Mouse (Mus musculus) natural killer cell, adult 2 months (primary cell): ENCODE results near the gene Fxyd6.

ENCODE experiments used
- DNase-seq, 2 experiments: peaks; one replicate each; pipeline ENCODE4 v3.0.0; 2022; ENCODE audit warnings: low spot score in 2 of 2

Gene Fxyd6

GRCm38 (mm10) chr9:45376427-45376826 is 6.4 kb downstream of the Fxyd6 start:
- no peak for DNase-seq

GRCm38 (mm10) chr9:45376883-45377282 is 6.9 kb downstream of the Fxyd6 start:
- no peak for DNase-seq

DNA sequence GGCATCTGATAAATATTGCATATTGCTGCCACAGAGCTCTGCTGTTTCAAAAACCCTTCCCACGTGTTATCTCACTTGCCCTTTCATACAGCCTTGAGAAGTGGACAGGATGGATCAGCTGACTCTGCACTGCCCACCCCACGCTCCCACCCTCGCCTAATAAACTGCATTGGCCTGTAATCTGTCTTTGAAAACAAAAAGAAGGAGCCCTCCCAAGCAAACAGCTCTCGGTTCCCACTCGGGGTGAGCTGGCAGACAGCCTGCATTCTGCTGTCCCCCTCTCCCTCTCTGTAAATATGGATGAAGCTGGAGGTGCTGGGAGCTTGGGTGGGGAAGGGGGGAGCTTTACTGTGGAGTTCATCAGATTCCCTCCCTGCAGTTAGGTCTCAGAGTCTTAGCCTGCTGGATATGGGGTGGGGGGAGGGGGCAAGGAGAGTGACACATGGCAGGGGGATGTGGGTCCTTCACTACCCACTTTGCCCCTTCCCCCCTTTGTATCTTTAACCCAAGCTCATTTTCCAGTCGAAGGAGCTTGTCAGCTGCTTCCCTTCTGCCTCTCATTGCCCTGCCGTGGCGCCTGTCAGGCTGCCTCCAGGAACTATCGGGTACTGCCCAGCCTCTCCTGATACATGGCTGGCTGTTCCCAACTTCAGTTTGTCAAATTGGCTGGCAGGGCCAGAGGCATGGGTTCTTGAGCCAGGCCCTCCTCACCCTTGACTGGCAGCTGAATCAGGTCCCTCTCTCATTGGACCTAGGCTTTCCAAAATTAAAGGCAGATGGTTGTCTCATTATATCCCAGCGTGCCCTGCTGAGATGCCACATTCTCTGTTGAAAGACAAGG is 10.6 kb downstream of the Fxyd6 start:
- no peak for DNase-seq

- no peak for DNase-seq
Measured at GRCm38 (mm10) chr9:45382336-45382735, 12.4 kb downstream of the Fxyd6 start.

DNA sequence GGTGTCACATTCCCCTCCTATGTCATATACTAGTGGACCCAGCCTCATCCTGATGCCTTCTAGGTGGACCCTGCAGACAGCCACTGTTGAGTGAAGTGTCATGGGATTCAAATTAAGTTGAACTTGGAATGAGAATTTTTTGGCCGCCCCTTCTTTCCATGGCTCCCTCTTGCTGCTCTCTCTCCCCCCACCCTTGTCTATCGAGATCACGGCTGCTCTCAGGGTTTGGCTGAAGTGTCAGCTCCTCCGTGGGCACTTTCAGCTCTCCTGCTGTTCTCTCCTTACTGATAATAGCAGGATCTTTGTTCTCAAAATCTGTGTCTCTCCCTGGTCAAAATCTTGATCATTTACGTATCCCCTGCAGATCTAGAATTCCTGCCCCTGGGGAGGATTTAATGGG is 12.8 kb downstream of the Fxyd6 start:
- DNase-seq = no peak

DNA sequence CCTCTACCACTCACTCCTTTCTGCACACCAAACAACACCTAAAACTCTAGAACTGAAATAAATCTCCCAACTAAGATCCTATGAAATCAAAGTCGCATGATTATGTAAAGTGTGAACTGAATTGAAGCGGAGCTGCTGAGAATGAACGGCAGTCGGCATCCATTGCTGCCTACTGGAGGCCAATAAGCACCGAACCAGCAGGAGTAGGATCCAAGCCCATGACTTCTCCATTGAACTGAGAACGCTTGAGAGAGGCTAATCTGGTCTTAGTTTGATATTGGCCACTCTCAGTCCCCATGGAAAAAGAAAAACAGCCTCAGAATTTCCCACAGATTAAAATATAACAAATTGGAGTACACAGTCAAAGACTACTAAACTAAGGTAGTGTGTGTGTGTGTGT is 13.9 kb downstream of the Fxyd6 start:
- no peak for DNase-seq

DNA sequence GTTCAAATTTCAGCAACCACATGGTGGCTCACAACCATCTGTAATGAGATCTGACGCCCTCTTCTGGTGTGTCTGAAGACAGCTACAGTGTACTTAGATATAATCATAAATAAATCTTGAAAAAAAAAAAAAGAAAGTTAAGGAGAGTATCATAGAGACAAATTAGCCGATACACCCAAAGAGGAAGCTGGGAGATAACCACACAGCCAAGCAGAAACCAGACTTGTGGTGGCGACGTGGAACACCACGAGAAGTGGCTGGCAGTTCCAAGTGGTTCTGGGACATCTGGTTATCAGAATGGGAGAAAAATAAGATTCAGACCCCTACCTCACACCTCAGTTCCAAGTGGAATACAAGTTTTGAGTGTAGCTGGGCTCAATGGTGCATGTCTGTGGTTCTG is 16.7 kb downstream of the Fxyd6 start:
- DNase-seq = no peak

DNA sequence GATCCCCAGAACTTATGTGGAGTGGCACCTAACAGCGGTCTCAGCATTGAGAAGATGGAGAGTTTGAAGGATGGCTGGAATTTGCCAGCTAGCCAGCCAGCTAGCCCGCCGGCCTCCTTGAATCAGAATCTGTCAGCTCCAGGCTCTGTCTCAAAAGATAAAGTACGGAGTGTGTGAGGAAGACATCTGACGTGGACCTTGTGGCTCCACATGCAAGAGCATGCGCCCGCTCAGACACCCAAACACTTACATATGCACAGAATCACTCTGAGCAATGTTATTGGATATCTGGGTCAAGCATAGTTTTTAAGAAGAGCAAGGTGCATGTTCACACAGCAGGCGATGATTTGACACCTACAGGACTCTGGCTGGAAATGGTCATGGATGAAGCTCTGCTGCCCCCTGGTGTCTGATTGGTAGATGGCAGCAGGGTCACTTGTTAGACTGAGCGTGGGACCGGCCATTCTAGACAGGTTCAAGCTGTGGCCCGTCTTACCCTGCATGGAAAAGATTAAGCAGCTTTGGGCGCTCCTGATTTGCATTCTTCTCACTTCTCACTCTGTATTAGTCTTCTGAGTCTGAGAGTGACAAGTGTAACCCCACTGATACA is 18.5 kb downstream of the Fxyd6 start:
- peak; percentile 82 to 88 for DNase-seq

DNA sequence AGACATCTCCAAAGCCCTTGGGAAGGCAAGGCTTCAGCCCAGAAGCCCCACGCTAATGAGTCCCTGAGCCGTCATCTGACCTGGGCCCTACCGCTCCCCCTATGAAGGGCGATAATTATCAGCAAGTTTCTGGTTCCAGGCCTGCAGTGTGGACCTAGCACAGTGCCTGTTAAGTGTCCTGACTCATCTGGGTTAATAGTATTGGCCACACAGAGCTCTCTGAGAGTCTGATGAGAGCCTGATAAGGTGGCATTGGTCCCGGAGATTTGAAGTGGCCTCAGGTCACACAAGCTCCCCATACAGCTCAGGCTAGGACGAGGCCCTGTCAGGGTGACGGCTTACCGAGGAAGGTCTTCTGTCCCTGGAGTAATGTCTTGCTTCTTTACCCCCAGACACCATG is 19.6 kb downstream of the Fxyd6 start:
- DNase-seq = no peak

- DNase-seq = no peak
Measured at GRCm38 (mm10) chr9:45391299-45391698, 21.3 kb downstream of the Fxyd6 start.

- no peak for DNase-seq
Measured at GRCm38 (mm10) chr9:45395218-45395617, 25.2 kb downstream of the Fxyd6 start.

DNA sequence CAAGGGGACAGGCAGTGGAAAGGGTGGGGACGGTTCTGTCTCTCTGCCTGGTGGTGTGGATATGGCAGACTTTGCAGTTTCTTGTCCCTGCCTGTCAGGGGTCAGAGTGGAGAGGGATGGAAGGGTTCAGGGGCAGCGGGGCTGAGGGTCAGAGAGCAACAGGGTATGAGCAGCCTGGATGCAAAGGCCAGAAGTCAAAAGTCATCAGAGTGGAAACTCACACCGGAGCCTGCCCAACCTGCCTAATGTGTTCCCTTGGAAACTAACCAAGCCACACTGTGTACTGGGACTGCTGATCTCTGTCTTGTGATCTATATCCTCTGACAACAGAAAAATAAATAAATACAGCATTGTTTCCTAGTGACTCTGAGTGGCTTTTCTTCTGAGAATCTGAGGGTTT is 25.8 kb downstream of the Fxyd6 start:
- DNase-seq = no peak

- DNase-seq = no peak
Measured at GRCm38 (mm10) chr9:45398336-45398735, 28.4 kb downstream of the Fxyd6 start.

DNA sequence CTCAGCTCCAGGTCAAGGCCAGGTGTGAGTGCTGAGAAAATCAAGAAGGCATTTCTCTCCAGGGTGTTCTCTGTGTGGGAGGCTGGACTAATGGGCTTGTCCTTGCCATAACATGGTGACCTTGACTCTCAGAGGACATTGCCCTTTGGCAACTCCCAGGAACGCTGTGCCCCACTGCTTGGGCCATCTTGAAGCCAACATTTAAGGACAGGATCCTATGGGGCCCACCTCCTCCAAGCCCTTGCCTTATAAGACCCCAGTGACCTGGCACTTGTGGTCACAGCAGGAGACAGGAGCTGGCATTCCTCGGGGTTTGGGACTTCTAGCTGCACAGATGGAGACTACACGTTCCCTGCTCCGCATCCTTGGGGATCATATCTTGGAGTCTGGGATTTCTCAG is 29.4 kb downstream of the Fxyd6 start, which contains the start of gene Fxyd2:
Fxyd2 (plus strand) TSS at position 236 of the 400 bp plus-strand sequence.
- DNase-seq = no peak

DNA sequence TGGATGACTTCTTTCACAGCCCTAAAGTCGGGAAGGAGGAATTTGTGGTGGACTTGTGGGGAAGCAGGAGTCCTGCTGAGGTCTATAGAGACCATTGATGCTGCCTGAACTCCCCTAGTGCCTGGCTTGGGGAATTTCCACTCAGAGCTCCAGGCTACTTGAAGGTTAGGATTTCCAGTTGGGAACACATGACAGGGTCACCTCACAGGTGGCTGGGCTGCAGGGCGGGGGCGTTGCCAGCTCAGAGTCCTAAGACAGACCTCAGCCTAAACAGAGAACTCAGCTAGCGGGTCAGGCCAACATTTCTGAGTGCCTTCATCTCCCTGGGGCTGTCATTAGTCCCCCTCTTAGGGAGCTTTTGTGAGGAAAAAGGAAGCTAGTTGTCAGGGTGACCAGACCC is 31.9 kb downstream of the Fxyd6 start:
- no peak for DNase-seq

- DNase-seq = no peak
Measured at GRCm38 (mm10) chr9:45402957-45403356, 33.0 kb downstream of the Fxyd6 start.

DNA sequence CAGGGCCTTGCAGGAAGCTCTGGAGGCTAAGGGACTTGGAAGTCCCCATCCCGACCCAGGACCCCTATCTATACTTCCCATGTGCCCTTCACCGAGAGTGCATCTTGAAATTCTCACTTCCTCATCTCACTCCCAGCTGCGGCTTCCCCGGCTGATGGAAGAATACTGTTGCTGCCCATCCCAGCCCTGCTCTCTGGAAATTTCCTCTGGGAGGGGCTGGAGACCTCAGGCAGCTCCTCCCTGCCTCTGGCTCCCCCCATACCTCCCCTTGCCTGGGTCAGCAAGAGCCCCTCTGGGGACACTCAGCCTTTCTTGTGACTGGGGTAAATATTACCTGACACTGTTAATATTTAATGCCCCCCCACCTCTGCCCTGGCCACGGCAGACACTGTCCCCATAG is 35.7 kb downstream of the Fxyd6 start:
- DNase-seq = no peak

GRCm38 (mm10) chr9:45406808-45407207 is 36.8 kb downstream of the Fxyd6 start:
- DNase-seq = no peak

GRCm38 (mm10) chr9:45407706-45408675 is 38.0 kb downstream of the Fxyd6 start:
- peak; percentile 34 to 45 for DNase-seq

DNA sequence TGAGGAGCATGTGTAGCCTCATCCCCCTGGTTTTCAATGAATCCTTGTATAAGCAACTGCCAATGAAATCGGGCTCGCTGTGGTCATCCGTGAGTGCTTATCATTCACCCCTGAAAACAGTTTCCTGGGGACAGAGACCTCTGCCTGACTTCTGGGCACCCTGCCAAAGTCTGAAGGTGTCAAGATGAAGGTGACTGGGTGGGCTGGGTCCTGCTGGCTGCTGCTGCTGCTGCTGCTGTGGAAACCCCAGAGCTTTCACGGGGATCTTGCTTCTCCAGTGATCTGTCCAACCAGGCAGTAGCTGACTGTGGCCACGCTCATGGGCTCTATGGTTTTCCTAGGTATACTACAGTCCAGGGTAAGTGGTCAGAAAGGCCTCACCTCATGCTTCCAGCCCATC is 40.2 kb downstream of the Fxyd6 start:
- no peak for DNase-seq

DNA sequence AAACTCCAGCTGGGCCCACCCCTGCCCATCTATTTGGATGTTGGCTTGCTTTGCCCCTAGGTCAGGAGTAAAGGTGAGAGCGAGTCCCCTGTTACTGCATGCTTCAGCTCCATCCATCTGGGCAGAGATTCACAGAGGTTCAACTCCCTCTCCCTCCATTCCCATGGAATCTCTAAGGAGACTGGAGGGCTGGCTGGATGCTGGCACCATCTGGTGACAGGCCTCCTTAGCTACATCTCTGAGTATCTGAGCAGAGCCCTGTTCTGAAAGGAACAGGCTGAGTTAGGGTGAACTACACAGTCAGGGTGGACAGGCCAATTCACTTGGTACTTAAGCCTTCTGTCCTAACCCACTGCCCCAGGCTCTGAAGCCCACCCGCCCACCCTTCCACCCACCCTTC is 40.6 kb downstream of the Fxyd6 start:
- DNase-seq = no peak

DNA sequence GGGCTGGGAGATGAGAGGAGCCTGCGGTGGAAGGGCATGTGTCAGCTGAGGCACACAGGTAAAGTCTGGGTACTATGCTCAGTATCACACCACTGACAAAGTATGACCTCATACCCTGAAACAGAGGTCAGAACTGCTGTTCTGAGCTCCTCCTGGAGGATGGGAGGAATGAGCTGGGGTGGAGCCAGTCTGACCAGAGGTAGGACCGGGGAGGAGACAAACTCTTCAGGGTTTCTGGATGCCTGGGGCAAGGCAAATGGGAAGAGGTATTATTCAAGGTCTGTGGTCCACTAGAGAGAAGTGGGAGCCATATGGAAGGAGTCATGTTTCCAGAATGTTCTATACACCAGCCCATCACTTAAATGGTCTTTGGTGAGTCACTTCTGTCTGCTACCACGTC is 41.1 kb downstream of the Fxyd6 start:
- DNase-seq = no peak
